Mouse (Mus musculus): ENCODE results near the gene Bach2.

The Bach2 gene

DNA sequence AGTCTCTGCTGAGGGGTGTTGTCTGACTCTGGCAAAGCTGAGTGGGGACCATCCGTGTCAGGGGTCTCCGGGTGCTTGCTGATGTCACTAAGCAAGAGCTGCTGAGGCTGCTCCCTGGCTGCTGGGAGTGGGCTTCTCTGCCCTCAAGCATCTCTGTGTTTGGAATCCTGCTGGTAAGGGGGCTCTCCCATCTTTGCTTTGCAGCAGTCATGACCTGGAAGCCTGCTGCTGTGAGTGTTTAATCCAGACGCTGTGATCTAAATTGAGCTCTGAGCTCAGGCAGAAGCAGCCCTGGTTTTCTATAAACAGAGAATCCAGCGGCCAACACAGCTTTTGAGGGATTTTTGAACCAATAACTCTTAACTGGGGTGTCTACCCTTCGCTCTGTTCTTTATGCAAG lies 89.0 kb downstream of the Bach2 start:
- DNase-seq (ENCODE audit: low read depth, low spot score) = peak; percentile 32

DNA sequence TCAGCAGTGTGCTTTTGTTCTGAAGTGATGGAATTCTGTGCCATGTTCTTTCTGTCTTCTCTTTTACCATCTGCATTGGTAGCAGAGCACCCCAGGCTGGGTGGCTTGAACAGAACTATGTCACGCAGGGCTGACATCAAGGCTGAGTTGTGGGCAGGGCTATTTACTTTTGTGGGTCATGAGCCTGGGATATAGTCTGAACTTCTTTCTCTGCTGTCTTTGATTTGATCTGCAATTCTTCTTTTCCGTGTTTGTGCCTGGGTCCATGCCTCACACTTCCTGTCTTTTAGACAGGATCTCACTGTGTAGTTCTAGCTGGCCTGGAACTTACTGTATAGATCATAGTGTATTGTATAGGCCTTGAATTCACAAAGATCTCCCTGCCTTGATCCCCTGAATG lies 90.0 kb downstream of the Bach2 start:
- DNase-seq (ENCODE audit: low read depth, low spot score) = no peak

DNA sequence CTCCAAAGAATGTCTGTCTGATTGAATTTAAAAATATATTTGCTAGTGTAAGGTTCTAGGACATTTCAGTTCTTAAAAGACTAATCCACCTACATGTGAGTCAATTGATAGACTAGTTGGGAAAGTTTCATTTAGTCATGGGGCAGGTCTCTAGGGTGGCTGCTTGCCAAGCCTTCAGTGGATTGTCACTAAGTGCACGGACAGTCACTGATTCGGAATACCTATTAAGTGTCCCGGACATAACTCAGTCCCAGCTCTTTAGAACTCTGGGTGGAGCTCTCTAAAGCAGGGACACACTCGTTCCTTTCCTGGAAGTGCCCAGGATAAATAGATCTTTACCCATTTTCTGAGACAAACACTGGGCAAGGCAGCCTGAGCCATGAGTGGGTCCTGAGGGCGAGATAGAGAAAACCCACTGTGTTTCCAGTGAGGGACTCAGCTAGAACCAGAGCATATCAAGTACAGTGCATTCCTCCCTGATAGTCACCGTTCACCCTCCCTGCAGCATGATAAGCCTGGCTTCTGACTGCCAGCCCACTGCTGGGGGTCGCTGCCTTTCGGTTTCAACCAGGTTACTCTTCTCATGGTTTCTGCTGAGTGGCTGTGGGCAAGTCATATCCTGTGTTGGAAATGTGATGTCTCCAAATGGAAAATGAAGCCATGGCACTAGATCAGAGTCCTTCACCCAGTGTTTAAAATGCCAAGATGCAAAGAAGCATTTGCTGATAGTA lies 92.1 kb downstream of the Bach2 start:
- DNase-seq (ENCODE audit: low read depth, low spot score) = no peak

DNA sequence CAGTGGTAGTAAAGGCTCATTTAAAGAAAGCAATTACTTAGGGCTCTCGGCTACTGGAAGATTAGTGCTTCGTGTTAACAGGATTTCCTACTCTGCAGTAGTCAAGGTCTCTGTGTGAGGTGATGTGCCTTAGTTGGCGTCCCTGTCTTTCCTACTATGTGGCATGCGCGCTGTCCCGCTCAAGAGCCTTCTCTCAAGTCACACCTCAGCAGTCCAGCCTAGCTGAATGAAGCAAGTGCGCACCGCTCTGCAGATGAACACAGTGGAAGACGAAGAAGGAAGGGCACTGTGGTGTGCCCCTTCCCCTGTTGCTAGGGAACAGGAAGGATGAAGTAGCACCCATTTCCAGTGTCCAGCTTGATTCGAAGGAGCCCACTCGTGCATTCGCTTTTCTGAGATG lies 93.4 kb downstream of the Bach2 start:
- DNase-seq (ENCODE audit: low read depth, low spot score) = no peak

DNA sequence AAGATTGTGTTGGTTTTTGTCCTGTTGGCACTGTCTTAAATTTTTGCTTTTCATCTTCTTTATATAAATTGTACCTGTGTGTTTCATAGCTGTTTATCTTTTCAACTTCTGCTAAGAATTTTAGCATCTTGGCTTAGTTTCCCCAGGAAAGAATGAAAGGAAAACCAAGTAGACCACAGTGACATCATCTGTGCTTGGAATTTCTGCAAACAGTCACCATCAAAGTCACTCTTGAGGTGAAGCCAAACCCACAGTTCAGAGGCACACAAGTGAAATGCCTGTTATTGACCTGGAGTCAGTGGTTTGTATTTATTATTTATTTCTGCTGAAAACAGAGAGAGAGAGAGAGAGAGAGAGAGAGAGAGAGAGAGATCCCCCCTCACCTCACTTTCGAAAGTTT lies 95.5 kb downstream of the Bach2 start:
- DNase-seq (ENCODE audit: low read depth, low spot score) = no peak

DNA sequence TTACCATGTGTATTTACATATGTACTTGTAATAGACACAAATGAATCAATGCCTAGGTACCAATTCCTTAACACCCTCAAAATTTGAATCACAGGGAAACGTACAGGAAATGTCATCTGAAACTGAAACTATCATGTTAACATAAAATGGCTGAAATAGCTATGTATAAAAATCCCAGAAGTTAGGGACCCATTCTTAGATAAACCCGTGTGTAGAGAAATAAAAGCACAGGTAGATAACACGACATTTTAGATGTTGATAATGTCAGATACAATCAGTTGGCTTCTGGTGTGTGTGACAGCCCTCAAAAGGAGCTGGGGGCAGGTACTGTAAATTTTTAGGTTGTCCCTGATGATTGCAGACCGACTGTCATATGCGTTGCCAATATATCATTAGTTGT lies 96.2 kb downstream of the Bach2 start:
- no peak for DNase-seq (ENCODE audit: low read depth, low spot score)

DNA sequence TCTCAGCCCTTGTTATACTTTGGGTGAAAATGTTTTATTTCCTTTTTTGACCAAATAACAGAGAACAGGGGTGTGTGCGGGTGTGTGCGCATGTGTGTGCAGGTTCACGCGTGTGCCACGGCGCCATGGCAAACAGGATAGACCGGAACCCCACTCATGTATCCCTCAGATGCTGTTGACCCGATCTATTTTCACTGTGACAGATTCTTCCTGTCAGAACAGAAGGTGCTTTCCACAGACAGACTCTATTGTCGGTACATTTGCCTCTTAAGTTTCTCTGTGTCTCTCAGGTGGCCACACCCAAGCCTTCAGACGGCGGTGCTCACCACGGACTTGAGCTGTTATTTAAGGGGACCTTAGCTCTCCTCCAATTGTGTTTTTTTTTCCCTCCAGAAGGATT lies 97.1 kb downstream of the Bach2 start:
- no peak for DNase-seq (ENCODE audit: low read depth, low spot score)

DNA sequence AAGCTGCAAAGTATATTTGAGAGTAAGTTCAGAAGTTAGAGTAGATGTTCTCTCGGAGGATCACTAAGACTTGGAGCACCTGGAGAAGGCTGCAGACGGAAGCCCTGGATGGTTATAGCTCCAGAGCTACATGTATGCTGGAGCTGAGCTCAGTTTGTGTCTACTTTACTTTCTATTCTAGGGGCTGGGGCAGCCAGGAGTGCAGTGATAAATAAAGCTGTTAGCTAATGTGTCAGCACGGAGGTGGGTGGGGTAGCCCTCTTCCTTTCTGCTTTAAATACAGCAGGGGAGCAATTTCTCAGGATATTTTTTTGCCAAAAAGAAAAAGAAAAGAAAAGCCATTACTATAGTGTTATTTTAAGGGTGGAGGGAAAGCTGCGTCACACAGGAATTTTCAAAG lies 98.0 kb downstream of the Bach2 start:
- DNase-seq (ENCODE audit: low read depth, low spot score) = no peak

DNA sequence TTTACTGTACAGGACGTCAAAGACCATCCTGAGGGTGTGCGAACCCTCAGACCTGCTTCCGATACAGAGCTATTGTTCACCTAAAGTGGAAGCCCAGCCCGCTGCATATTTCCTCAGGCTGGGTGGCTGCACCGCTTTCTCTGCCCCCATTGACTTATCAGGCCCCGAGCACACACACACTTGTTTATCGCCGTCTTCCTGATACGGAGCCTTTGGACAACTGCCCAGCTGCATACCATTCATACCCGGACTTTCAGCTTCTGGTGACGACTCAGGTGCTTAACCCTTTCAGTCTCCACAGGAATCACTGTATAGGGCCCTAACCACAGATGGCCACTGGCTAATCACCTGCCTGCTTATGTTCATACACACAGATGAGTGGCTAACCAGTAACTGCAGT lies 99.0 kb downstream of the Bach2 start:
- DNase-seq (ENCODE audit: low read depth, low spot score) = no peak

DNA sequence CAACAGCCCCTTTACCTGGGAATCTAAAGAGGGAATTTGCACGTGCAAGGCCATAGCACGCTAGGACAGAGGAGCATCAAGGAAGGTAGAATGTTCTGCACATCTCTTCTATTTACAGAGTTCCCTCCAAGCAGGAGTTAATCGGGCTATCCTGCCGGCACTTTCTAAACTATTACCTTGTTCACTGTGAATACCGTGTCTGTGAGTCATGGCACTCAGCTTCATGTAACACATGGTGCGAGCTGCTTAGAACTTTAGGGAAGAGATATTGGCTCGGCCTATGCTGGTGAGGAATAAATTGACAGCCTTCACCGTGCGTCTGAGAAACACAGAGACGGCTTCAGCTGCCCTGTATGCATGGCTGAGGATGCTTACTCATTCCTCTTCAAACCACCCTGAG lies 99.8 kb downstream of the Bach2 start:
- DNase-seq (ENCODE audit: low read depth, low spot score) = no peak

DNA sequence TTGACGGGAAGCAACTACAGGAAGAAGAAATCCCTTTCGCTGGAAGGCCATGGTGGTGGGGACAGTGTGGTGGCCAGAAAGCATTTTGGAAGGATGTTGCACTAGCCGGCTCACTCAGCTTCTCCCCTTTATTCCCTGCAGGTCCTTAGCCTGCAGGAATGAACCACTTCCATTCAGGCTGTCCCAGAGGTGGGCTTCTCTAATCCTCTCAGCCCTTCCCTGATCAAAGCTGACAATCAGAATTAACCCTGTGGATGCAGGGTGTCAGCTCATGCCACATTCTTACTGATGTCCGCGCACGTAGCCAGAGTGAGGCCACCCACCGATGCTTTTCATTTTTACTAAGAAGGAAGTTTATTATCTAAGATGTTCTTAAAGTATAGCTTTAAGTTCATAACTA lies 102.2 kb downstream of the Bach2 start:
- DNase-seq (ENCODE audit: low read depth, low spot score) = no peak

DNA sequence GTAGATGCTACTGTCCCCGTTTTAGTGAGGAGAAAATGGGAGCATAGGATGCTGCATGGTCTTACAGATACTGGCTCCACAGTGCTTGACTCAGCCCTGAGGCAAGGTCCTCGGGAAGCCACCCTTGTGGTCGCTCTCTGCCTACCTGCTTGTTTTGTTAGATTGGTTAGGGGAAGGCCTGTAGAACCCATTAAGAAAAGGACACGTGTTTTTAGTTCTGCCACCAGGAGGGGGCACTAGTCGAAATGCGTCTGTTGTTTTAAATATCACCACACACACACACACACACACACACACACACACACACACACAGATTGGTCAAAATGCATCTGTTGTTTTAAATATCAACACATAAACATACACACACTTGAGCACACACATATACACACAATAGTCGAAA lies 103.7 kb downstream of the Bach2 start:
- no peak for DNase-seq (ENCODE audit: low read depth, low spot score)

DNA sequence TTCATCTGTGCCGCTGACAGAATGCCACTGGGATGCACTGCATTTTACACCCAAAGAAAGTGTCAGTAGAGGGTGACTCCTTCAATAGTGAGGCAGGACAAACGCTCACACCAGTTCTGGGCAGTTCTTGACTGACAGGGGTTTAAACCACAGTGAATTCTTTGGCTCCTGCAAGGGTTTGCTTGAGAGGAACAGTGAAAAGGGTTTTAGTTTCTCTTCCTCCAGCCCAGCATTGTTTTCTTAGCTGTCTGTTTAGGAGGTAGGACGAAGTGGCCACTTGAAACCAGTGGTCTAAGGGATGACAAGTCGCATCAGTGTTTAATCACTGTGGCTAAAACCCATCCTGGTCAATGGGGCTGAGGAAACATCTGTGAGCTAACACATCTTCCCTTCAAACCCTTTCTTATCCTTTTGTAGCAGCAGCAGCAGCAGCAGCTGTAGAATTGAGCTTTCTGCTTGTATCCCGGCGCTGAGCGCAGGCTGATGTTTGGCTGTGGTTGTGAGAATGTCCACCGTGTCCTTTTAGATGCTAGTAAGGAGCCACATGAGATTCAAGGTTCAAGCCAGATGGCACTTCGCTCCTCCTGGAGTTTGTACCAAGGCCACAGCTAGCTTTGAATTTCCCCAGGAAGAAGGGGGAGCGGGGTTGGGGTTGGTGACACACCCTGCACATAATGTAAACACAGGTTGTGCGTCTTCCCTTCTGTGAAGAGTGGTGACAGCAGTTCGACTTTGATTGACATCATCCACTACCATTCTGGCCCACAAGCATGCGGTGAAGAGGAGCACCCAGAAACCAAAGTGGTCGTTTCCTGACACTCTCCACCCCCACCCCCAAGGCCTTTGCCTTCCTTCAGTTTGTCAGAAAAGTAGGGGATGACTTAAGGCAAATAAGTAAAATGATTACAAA lies 104.9 kb downstream of the Bach2 start:
- no peak for DNase-seq (ENCODE audit: low read depth, low spot score)

DNA sequence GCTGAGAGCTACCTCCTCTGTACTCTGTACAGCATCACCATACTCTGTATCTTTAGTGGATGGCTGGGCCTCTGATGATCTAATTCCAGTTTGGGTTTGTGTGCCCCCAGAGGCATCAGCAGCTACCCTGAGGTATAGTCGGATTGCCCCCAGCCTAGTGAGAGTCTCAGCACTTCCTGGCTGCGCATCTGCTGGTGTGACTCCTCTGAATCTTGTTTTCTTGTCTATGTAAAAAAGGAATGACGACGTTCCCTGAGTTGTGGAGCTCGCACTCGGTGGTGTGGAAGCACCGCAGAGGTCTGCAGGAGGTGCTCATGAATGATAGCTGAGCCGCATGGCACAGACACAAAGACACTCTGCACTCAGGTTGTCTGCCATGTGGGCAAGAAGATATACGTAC lies 105.7 kb downstream of the Bach2 start:
- DNase-seq (ENCODE audit: low read depth, low spot score) = no peak

DNA sequence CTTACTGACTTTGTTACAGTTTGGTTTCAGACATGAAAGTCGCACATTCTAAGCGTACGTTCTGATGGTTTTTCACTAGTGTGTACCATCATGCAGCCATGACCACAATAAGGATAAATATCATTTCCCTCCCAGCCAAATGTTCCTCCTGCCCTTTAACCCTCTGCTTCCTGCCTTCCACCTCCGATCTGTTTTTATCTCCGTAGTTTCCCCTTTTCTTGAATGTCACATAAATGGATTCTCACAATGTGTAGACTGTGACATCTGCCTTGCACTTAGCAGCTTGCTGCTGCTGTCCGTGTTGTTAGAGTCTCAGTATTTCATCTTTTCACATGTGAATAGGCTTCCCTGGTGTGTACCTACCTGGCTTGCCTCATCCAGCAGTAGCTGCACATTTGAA lies 108.6 kb downstream of the Bach2 start:
- DNase-seq (ENCODE audit: low read depth, low spot score) = no peak

DNA sequence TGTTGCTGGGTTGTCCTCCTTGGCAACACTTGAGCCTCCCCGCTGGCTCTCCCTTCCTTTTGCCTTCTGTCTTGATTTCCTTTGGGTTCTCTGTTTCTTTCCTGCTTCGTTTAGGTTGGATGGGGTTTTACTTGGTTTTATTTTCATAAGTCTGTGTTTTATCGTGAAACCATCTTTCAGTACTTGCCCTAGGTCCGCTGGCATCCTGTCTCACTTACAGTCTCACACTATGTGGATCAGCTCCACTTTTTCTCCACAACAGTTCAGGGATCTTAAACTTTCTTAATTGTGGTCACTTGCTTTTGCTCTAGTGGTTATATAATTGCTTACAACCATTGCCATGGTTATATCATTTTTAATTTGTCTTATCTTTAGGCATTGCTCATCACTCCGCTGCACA lies 109.1 kb downstream of the Bach2 start:
- no peak for DNase-seq (ENCODE audit: low read depth, low spot score)

DNA sequence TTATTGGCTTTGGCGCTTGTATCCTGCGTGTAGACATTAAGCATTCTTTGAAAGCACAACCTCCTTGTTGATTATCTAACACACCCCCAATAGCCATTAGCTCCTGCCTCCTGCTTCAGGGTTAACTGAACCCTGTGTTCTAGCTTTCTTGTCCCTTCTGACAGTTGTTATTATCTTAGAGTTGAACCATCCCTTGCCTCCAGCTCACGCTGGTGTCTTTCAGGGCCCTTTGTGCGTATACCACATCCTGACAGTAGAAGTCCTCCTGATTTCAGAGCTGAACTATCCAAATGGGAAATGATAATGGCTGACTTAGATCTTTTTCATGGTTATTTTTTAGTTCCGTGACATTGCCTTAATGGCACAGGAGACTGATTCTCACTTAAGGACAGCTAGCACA lies 110.8 kb downstream of the Bach2 start:
- no peak for DNase-seq (ENCODE audit: low read depth, low spot score)

DNA sequence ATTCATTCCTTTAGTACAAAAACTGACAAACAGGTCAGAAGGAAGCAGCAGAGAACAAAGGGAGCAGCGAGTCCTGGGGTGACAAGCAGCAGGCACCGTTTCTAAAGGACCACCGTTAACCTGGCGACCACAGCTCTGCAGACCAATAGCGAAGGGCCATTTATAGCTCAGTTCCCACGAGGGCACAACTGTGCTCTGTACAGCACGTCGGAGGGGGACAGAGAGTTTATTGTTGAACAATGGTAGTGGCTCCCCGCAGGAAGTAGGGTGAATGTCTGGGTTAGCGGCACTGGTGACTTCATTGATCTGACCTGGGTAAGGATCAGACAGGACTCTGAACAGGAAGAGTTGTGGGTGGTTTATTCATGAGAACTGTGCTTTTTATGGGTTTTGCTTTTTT lies 112.6 kb downstream of the Bach2 start:
- DNase-seq (ENCODE audit: low read depth, low spot score) = no peak

DNA sequence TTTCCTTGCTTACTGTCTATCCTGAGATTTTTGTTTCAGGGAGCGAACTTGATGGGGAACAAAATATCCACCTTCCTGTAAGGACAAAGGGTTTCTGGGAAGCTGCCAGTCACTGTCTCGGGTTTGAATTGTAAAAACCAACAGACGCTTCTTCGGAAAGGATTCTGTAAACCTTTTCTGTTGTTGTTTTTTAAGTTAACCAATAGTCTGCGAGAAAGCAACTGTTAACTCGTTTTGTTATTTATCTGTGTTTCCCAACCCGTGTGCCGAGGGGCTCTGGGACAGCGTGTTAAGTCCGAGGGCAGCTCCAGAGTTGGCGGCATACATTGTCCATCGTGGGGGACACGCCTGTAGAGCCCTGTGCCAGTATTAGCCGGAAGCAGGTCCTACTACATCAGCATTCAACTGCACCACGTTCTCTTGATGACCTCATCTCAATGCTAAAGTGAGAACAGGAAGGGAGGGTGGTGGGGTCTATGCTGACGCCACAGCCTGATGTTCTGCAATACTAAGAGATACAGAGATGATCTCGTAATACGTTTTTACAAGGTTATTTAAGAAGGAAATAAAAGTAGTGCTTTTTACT lies 113.2 kb downstream of the Bach2 start:
- DNase-seq (ENCODE audit: low read depth, low spot score) = no peak

DNA sequence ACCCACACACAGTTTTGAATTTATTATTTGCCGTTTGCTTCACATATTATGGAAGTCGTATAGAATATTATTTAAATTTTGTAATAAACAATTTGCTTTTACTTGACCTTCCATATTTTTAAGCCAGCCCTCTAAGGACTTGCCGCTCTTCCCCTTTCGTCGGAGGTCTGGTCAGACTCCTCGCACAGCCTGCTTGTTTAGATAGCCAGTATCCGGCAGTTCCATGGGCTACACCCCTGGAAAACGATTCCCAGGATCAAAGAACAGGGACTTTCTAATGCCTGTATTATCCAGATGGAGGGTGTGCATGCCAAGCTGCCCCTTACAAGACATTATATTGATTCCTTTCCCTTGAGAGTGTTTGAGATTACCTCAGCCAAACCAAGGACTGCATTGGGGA lies 113.8 kb downstream of the Bach2 start:
- DNase-seq (ENCODE audit: low read depth, low spot score) = no peak

DNA sequence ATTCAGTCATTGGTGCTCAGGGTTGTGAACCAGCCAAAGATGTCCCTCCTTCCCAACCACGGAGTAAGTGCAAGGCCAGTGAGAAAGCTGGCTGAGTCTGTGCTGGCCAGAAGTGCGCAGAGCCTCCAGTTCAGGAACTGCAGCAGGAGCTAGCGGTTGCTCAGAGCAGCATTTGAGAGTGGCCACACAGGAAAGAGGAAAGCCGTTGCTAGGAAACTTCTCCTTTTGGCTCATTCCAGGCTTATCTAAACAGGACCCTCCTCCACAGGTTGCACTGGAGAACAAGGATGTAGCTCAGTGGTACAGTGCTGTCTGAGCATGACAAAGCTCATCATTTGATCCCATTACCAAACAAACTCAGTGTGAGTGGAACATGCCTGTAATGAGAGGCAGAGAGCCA lies 114.2 kb downstream of the Bach2 start:
- DNase-seq (ENCODE audit: low read depth, low spot score) = peak; percentile 63

DNA sequence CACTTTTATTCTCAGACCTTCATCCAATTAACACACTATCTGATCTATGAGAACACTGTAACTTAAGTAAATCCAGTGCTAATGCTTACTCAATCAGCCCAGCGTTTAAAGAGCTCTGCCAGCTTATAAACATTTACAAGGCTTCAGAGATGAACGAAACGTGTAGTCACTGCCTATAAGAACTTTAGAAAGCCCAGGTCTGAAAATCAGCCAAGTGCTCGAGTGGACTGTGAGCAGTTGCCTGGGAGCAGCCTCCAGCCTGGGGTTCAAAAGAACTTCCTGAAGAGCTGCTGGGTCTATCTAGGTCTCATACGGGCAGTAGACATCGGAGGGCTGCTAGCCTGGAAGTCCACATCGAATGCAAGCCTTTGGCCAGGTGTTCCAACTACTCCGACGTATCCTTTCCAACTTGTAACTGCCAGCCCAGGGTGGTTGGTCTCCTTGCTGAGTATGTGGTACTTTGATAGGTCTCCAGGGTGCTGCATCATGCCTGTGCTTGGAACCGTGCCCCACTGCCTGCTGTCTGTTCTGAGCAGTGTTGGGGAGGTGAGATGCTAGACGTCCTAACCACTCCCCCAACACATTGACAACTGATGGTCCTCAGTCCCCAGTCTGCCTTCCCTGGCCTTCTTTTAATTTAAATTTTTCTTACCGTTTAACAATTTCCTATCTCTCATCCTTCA lies 117.5 kb downstream of the Bach2 start:
- DNase-seq (ENCODE audit: low read depth, low spot score) = no peak

All from brain, adult 2 months (tissue).